Mouse (Mus musculus) thymus, adult 2 months (tissue): ENCODE measurements around the gene Ly6g6c.

Experiments used
- CTCF ChIP-seq: fragments of 200-500 bp; IDR thresholded peaks from 2 replicates; pipeline ENCODE4 v1.5.1; 2012; ENCODE audit warnings: mild to moderate bottlenecking, control low read depth, low read length, moderate library complexity, borderline replicate concordance; ENCODE audit not compliant: control insufficient read depth, poor library complexity, insufficient read depth; ENCODE audit errors: extremely low read depth
- POLR2A ChIP-seq: fragments of 200-500 bp; IDR thresholded peaks from 2 replicates; pipeline ENCODE4 v1.6.1; 2012; ENCODE audit warnings: mild to moderate bottlenecking, low read length, control low read depth, moderate library complexity; ENCODE audit not compliant: control insufficient read depth, poor library complexity, insufficient read depth; ENCODE audit errors: extremely low read depth

GRCm38 (mm10) chr17:35031880-35032279 is 33.3 kb upstream of the Ly6g6c start:
- no peak for TF ChIP-seq POLR2A
- TF ChIP-seq CTCF: no peak
